Mouse (Mus musculus) Muller cell, postnatal 12 days (primary cell): Measurements from ENCODE around the gene Olfr373.
A peak's percentile ranks its signal among the peaks of the same experiment; 100 is the strongest.

Source experiments
- DNase-seq: peaks from one replicate; pipeline ENCODE4 v3.0.0-alpha.2; 2015; ENCODE audit errors: inconsistent ontology term

The Olfr373 gene

DNA sequence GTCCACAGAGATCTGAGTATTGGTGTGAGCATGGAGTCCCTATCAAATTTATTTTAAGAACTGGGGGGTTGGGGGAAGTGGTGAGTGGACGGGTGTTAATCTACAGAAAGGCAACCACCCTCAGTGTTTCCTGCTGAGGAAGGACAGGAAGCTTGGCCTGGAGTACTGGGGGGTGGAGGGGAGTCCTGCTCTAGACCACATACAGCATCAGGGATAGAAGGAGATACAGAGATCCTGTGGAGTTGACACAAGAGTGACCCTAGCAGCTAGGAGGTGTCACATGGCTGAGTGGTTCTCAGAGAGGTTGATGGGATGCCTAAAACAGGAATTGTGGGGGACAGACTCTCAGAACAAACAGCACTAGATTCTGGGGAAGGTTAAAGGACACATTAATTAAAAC is 50.5 kb downstream of the Olfr373 start:
- DNase-seq, result no peak

DNA sequence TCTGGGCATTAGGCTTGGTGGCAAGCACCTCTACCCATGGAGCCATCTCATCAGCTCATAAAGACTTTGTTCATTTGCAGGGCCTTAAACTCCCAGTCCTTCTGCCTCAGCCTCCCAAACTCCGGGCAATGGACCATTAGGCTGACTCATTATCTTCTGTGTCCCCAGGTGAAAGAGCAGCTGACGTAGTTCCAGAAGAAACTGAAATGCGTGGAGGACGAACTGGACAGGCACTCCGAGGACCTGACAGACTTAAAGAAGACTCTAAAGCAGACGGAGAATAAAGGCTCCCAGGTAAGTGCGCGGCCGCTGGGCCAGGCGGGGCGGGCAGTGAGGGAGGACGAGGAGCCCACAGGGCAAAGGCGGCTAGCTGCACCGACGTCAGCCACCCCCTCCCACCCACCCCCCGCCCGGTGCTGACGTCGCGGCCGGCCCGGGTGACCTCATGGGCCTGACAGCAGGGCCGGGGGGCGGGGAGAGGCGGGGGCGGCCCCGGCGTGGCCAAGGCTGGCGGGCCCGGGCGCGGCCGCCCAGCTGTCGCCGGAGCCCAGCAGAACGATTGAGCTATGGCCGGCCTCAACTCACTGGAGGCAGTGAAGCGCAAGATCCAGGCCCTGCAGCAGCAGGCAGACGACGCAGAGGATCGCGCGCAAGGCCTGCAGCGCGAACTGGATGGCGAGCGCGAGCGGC is 51.9 kb downstream of the Olfr373 start, which contains the start of gene Tpm4:
TSS of gene Tpm4 (plus strand) at position 220 of the 690 bp plus-strand sequence.
- peak; percentile 92 for DNase-seq

DNA sequence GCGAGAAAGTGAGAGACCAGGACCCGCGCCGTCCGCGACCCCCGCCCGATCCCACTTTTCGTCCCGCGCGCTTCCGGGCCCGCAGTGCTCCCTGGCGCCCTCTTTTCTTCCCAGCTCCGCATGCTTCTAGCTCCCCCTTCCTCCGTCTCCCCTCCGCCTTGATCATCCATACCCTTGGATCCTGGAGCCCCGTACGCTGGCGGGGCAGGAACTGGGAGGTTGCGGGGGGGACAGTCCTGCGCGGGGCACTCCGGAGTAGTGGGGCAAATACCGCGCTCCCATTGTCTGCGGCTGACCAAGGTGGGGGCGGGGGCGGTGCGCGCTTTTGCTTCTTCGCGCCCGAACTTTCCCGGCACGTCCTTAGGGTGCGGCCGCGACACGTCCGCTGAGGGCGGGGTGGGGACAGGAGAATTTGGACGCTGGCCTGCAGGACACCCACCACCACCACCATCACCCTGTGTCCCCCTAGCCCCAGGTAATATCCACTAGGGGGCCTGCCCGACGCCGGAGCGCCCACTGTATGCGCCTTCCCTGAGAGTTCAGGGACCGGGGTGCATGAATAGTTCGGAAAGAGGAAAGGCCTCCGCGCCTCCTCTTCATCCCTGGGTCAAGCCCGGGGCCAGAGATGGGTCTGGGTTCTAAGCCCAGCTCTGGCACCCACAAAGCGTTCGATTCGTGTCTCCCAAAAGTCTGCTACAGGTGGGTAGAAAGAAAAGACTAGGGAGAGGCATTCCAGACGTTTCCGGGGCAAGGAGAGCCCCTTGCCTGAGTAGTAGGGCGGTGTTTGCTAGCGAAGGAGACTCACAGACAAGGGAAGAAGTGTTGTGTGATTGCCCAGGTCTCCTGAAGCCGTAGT is 52.7 kb downstream of the Olfr373 start:
- peak; percentile 84 for DNase-seq

DNA sequence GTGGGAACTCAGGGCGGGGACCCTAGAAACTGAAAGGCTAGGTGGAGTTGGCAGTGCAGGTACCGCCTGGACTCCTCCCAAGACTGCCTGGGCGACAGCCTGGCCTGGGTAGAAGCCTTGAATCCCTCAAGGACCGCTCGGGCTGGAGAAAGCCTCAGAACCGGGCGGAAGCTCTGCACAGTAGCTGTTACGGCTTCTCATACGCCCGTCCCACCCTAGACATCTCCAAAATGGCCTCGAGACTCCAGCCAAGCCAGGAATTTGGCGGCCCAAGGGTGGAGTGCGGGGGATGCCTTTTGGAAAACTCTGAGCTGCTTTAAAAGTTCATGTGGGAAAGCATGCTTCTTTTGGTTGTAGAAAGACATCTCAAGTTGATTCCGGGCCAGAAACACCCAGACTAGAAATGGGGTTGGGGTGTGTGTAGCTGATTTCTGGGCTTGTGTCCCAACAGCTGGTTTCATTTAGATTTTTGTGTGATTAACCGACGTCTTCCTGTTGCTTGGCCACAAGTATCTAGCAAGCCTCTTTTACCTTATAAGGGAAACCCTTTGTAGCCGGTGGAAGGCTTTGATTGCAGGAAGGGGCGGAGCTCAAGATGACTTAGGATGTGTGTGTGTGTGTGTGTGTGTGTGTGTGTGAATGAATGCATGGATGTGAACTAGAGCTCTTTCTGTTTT is 53.5 kb downstream of the Olfr373 start:
- DNase-seq, result peak; percentile 94

DNA sequence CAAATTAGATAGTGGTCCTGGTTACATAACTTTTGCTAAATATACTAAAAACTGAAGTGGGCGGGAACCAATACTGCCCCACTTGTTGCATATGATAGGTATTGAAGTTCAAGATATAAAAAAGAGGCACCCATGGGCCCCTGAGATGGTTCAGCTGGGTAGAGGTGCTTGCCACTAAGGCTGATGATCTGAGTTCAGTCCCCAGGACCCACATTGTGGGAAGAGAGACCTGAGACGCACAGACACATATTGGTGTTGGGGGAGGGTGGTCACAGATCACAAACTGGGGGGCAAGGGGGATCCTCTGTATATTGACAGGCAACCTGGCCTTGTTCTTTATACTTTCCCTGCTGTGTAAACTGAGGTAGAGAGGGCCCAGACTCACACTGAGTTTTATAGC is 54.5 kb downstream of the Olfr373 start:
- no peak for DNase-seq

DNA sequence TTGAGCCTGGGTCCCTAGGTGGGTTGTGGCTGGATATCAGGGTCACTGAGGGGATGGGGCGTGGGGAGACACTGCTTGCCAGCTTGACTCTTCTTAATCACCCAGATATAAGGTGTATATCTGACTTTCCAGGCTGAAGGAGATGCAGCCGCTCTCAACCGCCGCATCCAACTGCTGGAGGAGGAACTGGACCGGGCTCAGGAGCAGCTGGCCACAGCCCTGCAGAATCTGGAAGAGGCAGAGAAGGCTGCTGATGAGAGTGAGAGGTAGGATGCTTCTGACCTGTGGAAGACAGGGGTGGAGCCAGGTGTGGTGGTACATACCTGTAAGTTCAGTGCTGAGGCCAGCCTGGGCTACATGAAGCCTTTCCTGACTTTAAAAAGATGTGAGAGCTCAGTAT is 55.5 kb downstream of the Olfr373 start:
- DNase-seq, result no peak

DNA sequence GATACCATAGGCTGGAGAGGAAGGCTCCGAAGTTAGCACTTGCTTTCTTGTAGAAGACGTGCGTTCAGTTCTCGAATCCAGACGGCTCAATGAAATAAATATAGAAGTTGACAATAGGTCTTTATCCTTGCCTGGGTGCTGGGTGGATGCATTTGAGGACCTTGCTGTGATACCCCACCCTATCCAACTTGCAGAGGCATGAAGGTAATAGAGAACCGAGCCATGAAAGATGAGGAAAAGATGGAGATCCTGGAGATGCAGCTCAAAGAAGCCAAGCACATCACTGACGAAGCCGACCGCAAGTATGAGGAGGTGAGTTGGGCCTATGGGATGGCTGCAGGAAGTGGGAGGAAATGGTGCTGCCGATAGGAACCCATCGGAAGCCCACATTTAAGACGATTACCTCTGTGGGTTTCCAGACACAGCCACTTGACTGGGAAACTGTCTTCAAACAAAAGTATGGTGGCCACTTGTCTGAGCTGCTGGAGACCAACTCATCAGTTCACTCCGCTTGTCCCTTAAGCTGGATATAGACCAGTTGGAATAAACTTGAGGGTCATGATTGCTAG is 60.4 kb downstream of the Olfr373 start:
- no peak for DNase-seq

DNA sequence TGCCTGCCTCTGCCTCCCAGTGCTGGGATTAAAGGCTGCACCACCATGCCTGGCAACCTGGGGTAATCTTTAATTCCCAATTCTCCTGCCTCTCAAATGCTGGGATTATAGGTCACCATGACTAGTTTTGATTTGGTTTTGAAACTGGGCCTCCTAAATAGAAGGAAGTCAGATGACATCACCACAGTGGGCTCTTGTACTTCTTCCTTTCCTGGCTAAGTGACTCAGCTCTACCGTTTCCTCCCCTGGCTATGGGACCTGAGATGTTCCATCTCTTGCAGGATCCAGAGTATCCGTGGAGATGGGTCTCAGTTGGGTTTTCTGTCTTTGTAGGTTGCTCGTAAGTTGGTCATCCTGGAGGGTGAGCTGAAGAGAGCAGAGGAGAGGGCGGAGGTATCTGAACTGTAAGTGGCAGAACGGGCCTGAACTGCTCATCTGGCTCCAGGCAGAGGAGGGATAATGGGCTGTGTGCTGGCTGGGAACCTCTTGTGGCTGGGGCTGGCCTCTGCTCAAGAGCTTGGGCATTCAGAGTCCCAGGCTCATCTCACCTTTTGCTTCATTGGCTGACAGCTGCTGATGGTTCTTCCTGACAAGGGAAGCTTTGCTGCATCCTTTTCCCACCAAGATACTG is 61.5 kb downstream of the Olfr373 start:
- no peak for DNase-seq

DNA sequence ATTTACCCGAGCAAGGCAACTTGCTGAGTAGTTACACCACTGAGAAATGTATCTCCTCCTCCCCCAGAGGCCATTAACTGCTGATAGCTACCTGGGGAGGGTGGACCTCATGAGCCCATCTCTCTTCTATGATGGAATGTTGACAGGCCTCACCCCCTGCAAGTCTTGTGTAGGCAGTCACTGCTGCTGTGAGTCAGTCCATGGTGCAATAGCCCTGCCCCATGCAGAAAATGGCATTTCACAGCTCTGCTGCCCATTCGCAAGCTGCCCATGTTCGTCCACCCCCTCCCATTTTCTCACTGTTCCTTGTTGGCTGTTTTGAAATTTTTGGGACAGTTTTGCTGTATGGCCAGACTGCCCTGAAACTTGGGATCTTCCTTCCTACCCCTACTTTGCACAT is 62.5 kb downstream of the Olfr373 start:
- no peak for DNase-seq

DNA sequence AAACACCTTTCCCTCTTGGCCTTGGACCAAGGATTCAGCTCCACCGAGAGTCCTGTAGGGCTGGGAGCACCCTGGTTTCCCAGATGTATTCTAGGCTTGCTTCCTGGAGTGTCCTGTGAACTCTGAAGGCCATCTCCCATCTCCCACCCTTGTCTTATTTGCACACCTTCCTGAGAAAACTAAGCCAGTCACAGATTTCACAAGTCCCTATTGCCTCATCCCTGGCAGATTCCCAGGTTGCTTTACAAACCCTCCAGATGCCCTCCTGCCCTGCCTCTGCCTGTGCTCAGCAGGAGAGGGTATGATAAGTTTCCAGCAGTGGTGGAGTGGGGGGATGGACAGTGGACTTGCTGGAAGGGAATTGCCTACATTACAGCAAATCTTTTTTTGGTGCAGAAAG is 63.1 kb downstream of the Olfr373 start:
- DNase-seq, result peak; percentile 31

DNA sequence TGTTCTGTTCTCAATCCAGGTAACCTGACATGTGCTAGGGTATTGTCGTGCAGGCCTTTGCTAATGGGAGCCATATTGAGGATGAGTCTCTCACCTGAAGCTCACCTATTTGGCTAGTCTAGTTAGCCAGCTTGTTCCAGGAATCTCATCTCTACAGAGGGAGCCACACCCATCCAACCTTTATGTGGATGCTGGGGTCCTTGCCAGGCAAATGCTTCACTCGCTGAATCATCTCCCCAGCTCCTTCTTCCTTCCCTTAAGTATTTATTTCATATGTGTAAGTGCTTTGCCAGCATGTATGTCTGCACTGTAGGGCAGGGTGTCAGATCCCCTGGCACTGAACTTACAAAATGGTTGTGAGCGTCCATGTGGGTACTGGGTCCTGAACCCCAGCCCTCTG is 63.6 kb downstream of the Olfr373 start:
- no peak for DNase-seq

DNA sequence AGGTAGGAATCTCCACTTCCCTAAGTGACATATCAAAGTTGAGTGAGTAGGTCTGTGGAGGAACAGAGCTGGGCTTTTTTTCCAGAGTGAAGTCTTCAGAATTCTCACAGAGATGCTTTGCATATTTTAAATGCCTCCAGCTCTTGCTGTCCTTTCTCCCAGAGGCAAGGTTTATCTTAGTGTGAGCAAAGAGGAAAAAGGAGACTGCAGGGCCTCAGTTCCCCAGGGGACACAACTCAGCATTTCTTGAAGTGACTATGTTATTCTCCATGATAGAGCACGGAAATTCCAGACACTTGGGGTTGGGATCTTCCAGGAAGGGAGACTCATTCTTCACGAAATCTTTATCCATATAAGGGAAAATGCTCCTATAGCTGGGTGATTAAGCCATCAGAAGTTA is 64.3 kb downstream of the Olfr373 start:
- DNase-seq, result peak; percentile 72

DNA sequence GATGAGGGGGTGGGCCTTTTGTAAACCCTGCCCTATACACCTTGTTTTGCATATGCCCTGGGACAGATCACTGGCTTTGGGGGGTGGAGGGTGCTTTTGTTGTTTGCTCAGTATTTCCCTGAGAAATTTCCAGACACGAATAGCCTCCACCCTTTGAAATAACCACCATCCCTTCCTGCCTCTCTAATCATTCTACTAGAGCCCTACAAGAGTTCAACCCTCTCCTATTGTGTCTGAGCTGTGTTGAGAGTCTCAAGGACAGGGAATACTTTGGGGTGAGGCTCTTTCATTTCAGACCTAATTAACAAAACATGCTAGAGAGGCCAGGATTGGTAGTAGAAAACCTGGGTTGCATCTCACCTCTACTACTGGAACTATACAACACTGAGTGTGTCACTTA is 66.1 kb downstream of the Olfr373 start:
- no peak for DNase-seq

DNA sequence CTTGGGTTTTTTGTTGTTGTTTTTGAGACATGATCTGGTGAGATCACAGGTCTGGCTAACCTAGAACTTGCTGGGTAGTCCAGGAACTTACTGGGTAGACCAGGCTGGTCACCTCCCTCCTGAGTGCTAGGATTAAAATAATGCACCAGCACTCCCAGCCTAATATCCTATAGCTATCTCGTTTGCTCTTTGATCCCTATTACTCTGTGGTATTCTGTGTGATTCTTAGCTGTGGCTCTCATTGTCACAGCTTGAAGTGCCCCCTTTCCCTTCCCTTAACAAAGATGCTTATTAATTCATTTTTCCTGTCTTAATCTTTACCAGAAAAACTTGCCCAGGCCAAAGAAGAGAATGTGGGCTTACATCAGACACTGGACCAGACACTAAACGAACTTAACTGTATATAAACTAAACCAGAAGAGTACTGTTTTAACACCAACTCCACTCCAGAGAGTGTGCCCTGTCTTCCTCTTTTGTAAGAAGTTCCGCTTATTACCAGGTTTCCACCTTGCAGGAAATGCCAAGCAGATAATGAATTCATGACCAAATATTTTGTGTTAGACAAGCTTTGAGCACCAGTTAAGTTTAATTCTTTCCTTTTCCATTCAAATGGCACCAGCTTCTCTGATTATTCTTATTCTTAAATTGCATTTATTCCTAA is 68.6 kb downstream of the Olfr373 start:
- DNase-seq, result no peak
